Comparison of ENCODE assay signal across 8 mouse cellular contexts in the genomic region with DNA sequence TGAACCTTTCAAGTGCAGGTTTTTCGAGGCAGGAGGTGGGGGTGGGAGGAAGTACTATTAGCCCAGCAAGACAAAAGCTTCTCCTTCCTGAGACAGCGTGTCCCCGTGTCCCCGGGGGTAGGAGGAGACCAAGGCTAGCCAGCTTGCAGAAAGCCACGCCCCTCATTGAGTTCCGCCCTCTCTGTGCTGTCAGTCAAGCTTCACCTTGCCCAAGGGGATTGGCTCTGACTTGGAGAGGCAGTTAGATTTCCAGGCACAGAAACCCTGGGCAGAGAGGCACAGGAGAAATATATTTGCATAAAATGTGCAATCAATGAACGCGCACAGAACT. TPM values are rescaled to one million over a fixed set of nuclear protein-coding genes. Genes with fewer than 3 reads are reported as not detected.
DNase-seq lines count a peak whose midpoint lies in the region; ATAC-seq lines count a peak whose summit lies in the region.

No protein-coding gene starts in this region.

- no peaks in the 10 kb centered on the region for H3K36me3 ChIP-seq in embryonic facial prominence, embryonic 12.5 days
- H3K36me3 ChIP-seq in heart, embryonic 12.5 days = no peaks in the 10 kb centered on the region
- H3K36me3 ChIP-seq in kidney, embryonic 15.5 days = no peaks in the 10 kb centered on the region
- no peaks in the 10 kb centered on the region for H3K36me3 ChIP-seq in neural tube, embryonic 13.5 days

- peak overlapping the region; percentile 69; the same call in 1 of the 2 replicates for H3K27ac ChIP-seq in embryonic facial prominence, embryonic 12.5 days
- H3K27ac ChIP-seq in heart, embryonic 12.5 days (ENCODE audit: poor library complexity, severe bottlenecking) = peak overlapping the region; percentile 53; the same call in 1 of the 2 replicates
- H3K27ac ChIP-seq in kidney, embryonic 15.5 days = no peak overlapping the region
- no peak overlapping the region for H3K27ac ChIP-seq in neural tube, embryonic 13.5 days (replicated peaks)

- H3K4me1 ChIP-seq in embryonic facial prominence, embryonic 12.5 days = peaks cover 36% of the 10 kb centered on the region
- peaks cover 14% of the 10 kb centered on the region; the same call in 1 of the 2 replicates for H3K4me1 ChIP-seq in heart, embryonic 12.5 days (replicated peaks)
- peaks cover 18% of the 10 kb centered on the region for H3K4me1 ChIP-seq in kidney, embryonic 15.5 days
- H3K4me1 ChIP-seq in neural tube, embryonic 13.5 days (replicated peaks) = peaks cover 20% of the 10 kb centered on the region

- no peaks in the 10 kb centered on the region for H3K9me3 ChIP-seq in embryonic facial prominence, embryonic 12.5 days
- no peaks in the 10 kb centered on the region for H3K9me3 ChIP-seq in heart, embryonic 12.5 days (replicated peaks)
- no peaks in the 10 kb centered on the region for H3K9me3 ChIP-seq in kidney, embryonic 15.5 days (replicated peaks)
- no peaks in the 10 kb centered on the region for H3K9me3 ChIP-seq in neural tube, embryonic 13.5 days

- DNase-seq in CD4-positive helper T cell, adult 2 months (ENCODE audit: low read depth, low spot score) = peak; percentile 67
- peak; percentile 91 for DNase-seq in adrenal gland, postnatal 10 days
- DNase-seq in lung, adult 18-20 months = peak; percentile 87 to 90
- DNase-seq in thymus, adult 18-20 months = peak; percentile 72 to 82

- H3K4me2 ChIP-seq in embryonic facial prominence, embryonic 12.5 days (replicated peaks) = peak overlapping the region; percentile 45
- peak overlapping the region; percentile 70 for H3K4me2 ChIP-seq in heart, embryonic 12.5 days
- peak overlapping the region; percentile 64 for H3K4me2 ChIP-seq in kidney, embryonic 15.5 days
- peak overlapping the region; percentile 57 for H3K4me2 ChIP-seq in neural tube, embryonic 13.5 days

- peak; percentile 89 for ATAC-seq in embryonic facial prominence, embryonic 12.5 days (ENCODE audit: insufficient number of reproducible peaks, insufficient read depth, low FRiP score, low TSS enrichment)
- ATAC-seq in heart, embryonic 12.5 days (ENCODE audit: insufficient number of reproducible peaks, low FRiP score) = peak; percentile 91
- ATAC-seq in kidney, embryonic 15.5 days (replicated peaks; ENCODE audit: low FRiP score) = peak; percentile 97
- ATAC-seq in neural tube, embryonic 13.5 days (ENCODE audit: low read depth) = peak; percentile 94

- WGBS in embryonic facial prominence, embryonic 12.5 days = under 1% methylated on average over 8 of the region's 8 CpGs
- under 1% methylated on average over 8 of the region's 8 CpGs for WGBS in heart, embryonic 12.5 days
- WGBS in kidney, embryonic 15.5 days = 1% methylated on average over 8 of the region's 8 CpGs
- WGBS in neural tube, embryonic 13.5 days = 1% methylated on average over 8 of the region's 8 CpGs

- H3K9ac ChIP-seq in embryonic facial prominence, embryonic 12.5 days = no peak overlapping the region
- peak overlapping the region; percentile 40; the same call in 1 of the 2 replicates for H3K9ac ChIP-seq in heart, embryonic 12.5 days
- peak overlapping the region; percentile 29; the same call in 1 of the 2 replicates for H3K9ac ChIP-seq in kidney, embryonic 15.5 days
- 0 out of 2 replicates have a peak overlapping the region, but pooled peaks have one; percentile 45 for H3K9ac ChIP-seq in neural tube, embryonic 13.5 days

- H3K4me3 ChIP-seq in embryonic facial prominence, embryonic 12.5 days = peak overlapping the region; percentile 34
- peak overlapping the region; percentile 48 for H3K4me3 ChIP-seq in heart, embryonic 12.5 days
- H3K4me3 ChIP-seq in kidney, embryonic 15.5 days (replicated peaks) = peak overlapping the region; percentile 54
- peak overlapping the region; percentile 37 for H3K4me3 ChIP-seq in neural tube, embryonic 13.5 days

- H3K27me3 ChIP-seq in embryonic facial prominence, embryonic 12.5 days = no peaks in the 10 kb centered on the region
- peaks cover 7% of the 10 kb centered on the region; the same call in 1 of the 2 replicates for H3K27me3 ChIP-seq in heart, embryonic 12.5 days (replicated peaks)
- H3K27me3 ChIP-seq in kidney, embryonic 15.5 days = peaks cover 4% of the 10 kb centered on the region; the same call in 1 of the 2 replicates
- no peaks in the 10 kb centered on the region; the same call in 1 of the 2 replicates for H3K27me3 ChIP-seq in neural tube, embryonic 13.5 days

RNA-seq across cellular contexts. Expression of gene Lnx1, which starts 1.7 kb away (rescaled TPM):
- 1 to 10 TPM; 4.4 to 4.5 TPM for total RNA-seq in adrenal gland, postnatal 10 days (2021)
- polyA plus RNA-seq in embryonic facial prominence, embryonic 12.5 days (2016; fragmentation: Nextera tagmentation; extraction: Ambion mirVana) = 1.8 and 2.0 TPM in 2 replicates
- 0.92 and 1.0 TPM in 2 replicates for polyA plus RNA-seq in heart, embryonic 12.5 days (2016; fragmentation: Nextera tagmentation; extraction: Ambion mirVana)
- 1.7 and 2.0 TPM in 2 replicates for polyA plus RNA-seq in kidney, embryonic 15.5 days (2015; fragmentation: Nextera tagmentation; extraction: Ambion mirVana)
- 3.0 and 3.2 TPM in 2 replicates for polyA plus RNA-seq in neural tube, embryonic 13.5 days (2015; fragmentation: Nextera tagmentation; extraction: Ambion mirVana)

Comparison
In these comparisons a context has a peak if more than half of its experiments do, and no peak if none do; other contexts are left out.
1. H3K27ac ChIP-seq: peak in embryonic facial prominence, embryonic 12.5 days (single experiment) and heart, embryonic 12.5 days (single experiment); none in kidney, embryonic 15.5 days (single experiment) and neural tube, embryonic 13.5 days (single experiment).
2. Peak in every context shown above with its lines, with median percentiles within 50 percentile points of each other: DNase-seq, ATAC-seq, H3K4me2 ChIP-seq and H3K4me3 ChIP-seq.